Mouse (Mus musculus): ENCODE measurements around the gene Olfr68.
"Not testable (repeated sequence)": the region's sequence is repeated elsewhere in the genome, so short reads cannot be mapped to it uniquely, and the experiment has no call there.

Olfr68 gene

DNA sequence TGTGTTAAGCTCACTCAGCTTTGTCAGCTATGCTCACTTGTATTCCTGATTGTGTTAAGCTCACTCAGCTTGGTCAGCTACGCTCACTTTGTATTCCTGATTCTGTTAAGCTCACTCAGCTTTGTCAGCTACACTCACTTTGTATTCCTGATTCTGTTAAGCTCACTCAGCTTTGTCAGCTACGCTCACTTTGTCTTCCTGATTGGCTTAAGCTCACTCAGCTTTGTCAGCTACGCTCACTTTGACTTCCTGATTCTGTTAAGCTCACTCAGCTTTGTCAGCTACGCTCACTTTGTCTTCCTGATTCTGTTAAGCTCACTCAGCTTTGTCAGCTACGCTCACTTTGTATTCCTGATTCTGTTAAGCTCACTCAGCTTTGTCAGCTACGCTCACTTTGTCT is 17.3 kb downstream of the Olfr68 start:
- DNase-seq, result not testable (repeated sequence)

DNA sequence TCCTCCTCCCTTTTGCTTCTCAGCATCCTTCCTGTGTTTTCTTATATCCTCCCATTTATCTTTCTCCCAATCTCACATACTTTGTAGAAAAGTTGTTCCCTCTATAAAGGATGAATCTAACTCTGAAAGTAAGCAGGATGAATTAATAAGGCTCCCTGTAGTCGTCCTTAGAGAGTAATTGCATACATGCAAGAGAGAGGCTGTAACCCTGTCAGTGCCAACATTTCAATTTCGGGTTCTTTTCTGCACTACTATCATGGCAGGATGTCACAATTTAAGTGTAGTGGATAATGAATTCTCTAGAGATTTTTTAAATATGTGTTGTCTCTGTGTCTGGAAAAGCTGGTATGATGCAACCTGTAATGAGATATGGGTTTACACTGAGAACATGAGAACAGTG is 22.3 kb downstream of the Olfr68 start, which contains the start of gene Olfr630:
Gene Olfr630, minus strand, starts transcription at position 101 of the 400 bp plus-strand sequence.
- no peak for DNase-seq

DNA sequence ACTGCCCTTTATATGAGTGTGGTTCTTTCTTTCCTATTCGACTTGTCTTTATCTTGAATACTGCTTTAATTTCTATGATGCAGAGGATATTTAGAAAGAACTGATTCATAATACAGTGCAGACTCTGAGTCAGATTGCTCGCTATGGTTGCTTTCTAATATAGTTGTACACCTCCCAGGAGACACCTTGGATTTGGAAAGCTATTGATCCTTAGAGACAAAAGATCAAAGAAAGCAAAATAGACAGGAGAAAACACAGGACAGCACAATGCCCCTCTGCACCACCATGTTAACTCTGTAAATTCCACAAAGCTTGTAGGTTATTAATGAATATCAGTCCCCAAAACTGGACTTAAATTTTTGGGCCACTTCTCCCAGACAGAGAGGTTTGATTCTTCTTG is 34.7 kb downstream of the Olfr68 start, which contains the start of gene Olfr629:
Gene Olfr629, minus strand, starts transcription at position 101 of the 400 bp plus-strand sequence.
- DNase-seq, result no peak

DNA sequence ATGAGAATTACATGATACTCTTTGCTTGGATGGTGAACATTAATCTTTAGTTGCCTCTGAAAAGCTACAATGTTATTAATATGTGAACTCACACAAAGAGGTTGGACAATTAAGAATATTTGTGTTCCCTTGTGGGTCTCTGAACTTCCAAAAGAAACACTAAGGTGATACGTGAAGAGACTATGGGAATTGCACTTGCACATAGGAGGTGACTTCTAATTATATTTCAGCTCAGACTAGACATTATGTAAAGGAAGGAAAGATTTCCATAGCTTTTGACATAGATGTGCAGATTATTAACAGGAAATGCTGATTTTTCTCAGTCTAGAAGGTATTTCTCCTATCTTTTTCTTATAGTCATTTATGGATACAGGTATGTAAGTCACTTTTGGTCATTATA is 49.4 kb downstream of the Olfr68 start, which contains the start of gene Olfr628:
Gene Olfr628, plus strand, starts transcription at position 301 of the 400 bp plus-strand sequence.
- DNase-seq, result no peak

Measured in spleen, adult 18-20 months (tissue).